Mouse (Mus musculus): ENCODE measurements around the gene Gatb.
"Not testable (repeated sequence)": the region's sequence is repeated elsewhere in the genome, so short reads cannot be mapped to it uniquely, and the experiment has no call there.

Gene Gatb

DNA sequence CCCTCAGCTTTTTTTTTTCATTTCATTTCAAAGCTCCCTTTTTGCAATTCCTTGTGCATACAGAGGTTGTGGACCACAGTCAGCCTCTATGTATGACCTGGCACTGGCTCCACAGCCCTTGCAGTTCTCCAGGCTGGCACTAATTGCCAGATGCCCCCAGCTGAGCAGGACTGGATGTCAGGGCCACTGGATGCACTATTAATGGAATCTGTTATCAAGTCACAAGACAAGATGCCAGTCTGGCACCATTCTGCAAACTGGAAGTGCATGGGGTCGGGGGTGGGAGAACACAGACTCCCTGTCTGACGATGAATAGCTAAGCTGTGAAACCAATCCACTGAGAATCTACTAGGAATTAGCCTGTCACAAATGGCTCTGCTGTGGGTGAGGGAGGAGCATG lies 22.6 kb upstream of the Gatb start:
- Histone ChIP-seq H3K36me3 (ENCODE audit: insufficient read depth, low read length) (no peaks in the 10 kb centered on the region), H3K9me3 (ENCODE audit: low read length) (peaks cover 3% of the 10 kb centered on the region; the same call in 1 of the 2 replicates), H3K4me1 (replicated peaks; ENCODE audit: low read depth, low read length) (no peaks in the 10 kb centered on the region), H3K4me3 (replicated peaks; ENCODE audit: low read length) (no peak overlapping the region), H3K27me3 (ENCODE audit: insufficient read depth, low read length) (no peaks in the 10 kb centered on the region)
- TF ChIP-seq NANOG (IDR thresholded peaks at IDR 0.05; ENCODE audit: borderline replicate concordance, low read length): no peak
- no peak for TF ChIP-seq POU5F1 (IDR thresholded peaks at IDR 0.05; ENCODE audit: borderline replicate concordance, low read length)
- TF ChIP-seq CTCF (conservative IDR thresholded peaks at IDR 0.05; ENCODE audit: low read length): no peak

DNA sequence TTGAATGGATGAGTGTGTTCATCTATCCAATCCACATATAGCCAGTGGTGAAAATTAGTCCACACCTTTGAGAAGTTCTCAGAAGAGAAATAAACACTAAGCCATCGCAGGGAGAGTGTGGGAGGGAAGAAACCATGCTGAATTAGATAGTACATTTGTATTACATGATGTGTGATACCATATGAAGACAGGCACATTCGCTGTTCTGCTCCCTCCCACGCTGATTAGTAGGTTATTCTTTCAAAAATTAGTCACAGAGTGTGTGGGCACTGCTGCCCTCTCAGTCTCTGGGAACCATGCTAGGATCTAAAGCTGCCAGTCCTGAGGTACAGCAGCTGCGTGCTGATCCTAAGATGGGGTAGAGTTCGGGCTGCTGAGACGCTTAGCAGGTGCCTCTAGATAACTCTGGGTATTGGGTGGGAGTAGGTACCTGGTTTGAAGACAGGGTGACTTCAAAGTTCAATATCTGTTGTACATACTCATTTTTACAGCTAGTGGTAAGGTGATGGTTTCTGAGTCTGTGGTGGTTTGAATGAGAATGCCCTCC lies 20.1 kb upstream of the Gatb start:
- H3K36me3 ChIP-seq (ENCODE audit: insufficient read depth, low read length): no peaks in the 10 kb centered on the region
- no peak overlapping the region for H3K4me3 ChIP-seq (replicated peaks; ENCODE audit: low read length)
- TF ChIP-seq CTCF (conservative IDR thresholded peaks at IDR 0.05; ENCODE audit: low read length) (no peak), POU5F1 (IDR thresholded peaks at IDR 0.05; ENCODE audit: borderline replicate concordance, low read length) (no peak), NANOG (IDR thresholded peaks at IDR 0.05; ENCODE audit: borderline replicate concordance, low read length) (no peak)
- no peaks in the 10 kb centered on the region for H3K4me1 ChIP-seq (replicated peaks; ENCODE audit: low read depth, low read length)
- no peaks in the 10 kb centered on the region for H3K27me3 ChIP-seq (ENCODE audit: insufficient read depth, low read length)
- peaks cover 3% of the 10 kb centered on the region; the same call in 1 of the 2 replicates for H3K9me3 ChIP-seq (ENCODE audit: low read length)

DNA sequence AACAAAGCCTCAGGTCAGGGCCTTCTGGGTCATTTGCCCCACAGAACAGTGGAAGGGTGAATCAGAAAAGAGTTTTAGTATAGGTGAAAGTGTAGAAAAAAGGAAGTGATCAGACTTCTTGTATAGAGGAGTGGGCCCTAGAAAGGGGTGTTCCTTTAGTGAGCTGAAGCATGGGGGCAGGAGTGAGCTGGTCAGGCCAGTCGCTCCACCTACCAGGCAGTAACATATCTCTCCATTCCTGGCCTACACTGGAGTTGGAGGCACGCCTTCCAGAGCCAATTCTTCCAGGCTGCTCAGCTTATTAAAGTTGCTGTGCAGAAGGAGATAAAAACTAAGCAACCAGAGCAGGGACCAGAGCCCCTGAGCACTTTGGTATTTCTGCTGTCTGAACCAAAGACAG lies 9.3 kb upstream of the Gatb start:
- H3K4me3 ChIP-seq (replicated peaks; ENCODE audit: low read length): no peak overlapping the region
- no peaks in the 10 kb centered on the region for H3K4me1 ChIP-seq (replicated peaks; ENCODE audit: low read depth, low read length)
- no peaks in the 10 kb centered on the region for H3K27me3 ChIP-seq (ENCODE audit: insufficient read depth, low read length)
- TF ChIP-seq POU5F1 (IDR thresholded peaks at IDR 0.05; ENCODE audit: borderline replicate concordance, low read length) (no peak), NANOG (IDR thresholded peaks at IDR 0.05; ENCODE audit: borderline replicate concordance, low read length) (no peak), CTCF (conservative IDR thresholded peaks at IDR 0.05; ENCODE audit: low read length) (no peak)
- no peaks in the 10 kb centered on the region for H3K9me3 ChIP-seq (ENCODE audit: low read length)
- no peaks in the 10 kb centered on the region for H3K36me3 ChIP-seq (ENCODE audit: insufficient read depth, low read length)

DNA sequence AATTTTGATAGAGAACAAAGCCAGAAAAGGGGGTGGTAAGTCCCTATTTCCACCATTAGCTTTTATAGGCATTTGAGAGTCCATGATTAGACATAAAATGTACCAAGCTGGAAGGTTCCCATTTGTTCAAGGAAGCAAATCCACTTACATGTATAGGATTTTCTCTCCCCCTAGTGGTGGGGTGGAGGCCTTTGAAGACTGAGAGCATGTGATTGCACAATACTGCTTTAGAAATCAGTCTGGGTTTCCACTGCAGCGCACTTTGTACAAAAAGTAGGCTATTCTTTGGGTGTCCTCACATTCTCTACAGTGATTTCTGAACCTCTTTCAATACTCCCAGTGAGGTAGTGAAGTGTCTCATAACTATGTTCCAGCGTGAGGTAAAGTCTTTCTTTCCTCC lies 2.6 kb upstream of the Gatb start:
- TF ChIP-seq POU5F1 (IDR thresholded peaks at IDR 0.05; ENCODE audit: borderline replicate concordance, low read length): no peak
- TF ChIP-seq CTCF (conservative IDR thresholded peaks at IDR 0.05; ENCODE audit: low read length): peak; percentile 58
- no peak for TF ChIP-seq NANOG (IDR thresholded peaks at IDR 0.05; ENCODE audit: borderline replicate concordance, low read length)
- H3K4me3 ChIP-seq (replicated peaks; ENCODE audit: low read length): no peak overlapping the region
- no peaks in the 10 kb centered on the region for H3K9me3 ChIP-seq (ENCODE audit: low read length)
- H3K27me3 ChIP-seq (ENCODE audit: insufficient read depth, low read length): no peaks in the 10 kb centered on the region
- H3K4me1 ChIP-seq (replicated peaks; ENCODE audit: low read depth, low read length): peaks cover 9% of the 10 kb centered on the region
- no peaks in the 10 kb centered on the region; the same call in 1 of the 2 replicates for H3K36me3 ChIP-seq (ENCODE audit: insufficient read depth, low read length)

DNA sequence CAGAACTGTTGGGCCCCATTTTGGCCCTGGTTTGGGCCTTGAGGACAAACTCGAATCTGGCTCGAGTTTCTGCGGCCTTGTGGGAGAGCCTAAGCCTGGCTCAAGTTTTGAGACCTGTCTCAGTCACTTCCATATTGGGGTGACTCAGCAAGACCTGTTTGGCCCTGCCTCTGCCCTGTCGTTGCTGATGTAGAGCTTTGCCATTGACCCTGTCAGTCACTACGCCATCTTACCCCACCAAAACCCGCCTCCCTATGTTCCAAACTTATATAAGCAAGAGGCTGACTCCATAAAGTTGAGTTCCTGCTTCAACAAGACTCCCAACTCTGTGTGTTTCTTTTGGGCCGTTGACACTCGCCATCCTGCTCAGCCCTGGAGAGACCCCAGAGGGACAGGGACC lies 1.4 kb upstream of the Gatb start:
- H3K36me3 ChIP-seq (ENCODE audit: insufficient read depth, low read length); H3K9me3 ChIP-seq (ENCODE audit: low read length); H3K4me3 ChIP-seq (replicated peaks; ENCODE audit: low read length); H3K4me1 ChIP-seq (replicated peaks; ENCODE audit: low read depth, low read length); H3K27me3 ChIP-seq (ENCODE audit: insufficient read depth, low read length): not testable (repeated sequence)

DNA sequence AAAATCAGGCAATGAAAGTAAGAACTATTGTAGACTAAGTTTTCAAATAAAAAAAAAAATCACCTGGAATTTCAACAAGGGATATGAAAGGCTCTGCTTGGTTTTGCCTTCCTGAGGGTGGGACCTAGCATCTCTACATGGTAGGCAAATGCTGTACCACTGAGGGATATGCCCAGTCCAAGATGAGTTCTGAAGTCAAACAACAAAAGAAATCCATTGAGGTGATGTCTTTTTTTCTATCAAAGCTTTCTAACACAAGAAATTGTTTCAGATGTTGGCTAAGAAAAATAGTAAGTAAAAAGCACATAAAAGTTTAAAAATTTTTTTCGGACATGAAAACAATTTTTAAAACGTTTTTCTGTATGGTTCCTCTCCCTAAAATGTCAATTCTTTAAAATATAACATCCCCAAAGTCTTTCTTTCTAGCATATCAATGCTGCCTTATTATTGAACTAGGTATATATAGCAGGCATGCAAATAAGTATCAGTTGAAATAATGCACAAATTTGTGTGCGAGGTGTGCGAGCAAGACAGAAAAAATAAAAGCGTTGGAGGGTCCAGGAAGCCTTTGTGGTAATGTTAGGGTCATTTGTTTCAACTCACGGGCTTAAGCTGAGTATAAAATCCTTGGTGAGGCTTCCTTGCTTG lies 579 bp upstream of the Gatb start:
- peaks cover 9% of the 10 kb centered on the region; the same call in 1 of the 2 replicates for H3K36me3 ChIP-seq (ENCODE audit: insufficient read depth, low read length)
- H3K4me3 ChIP-seq (replicated peaks; ENCODE audit: low read length): peak overlapping the region; percentile 93
- H3K27me3 ChIP-seq (ENCODE audit: insufficient read depth, low read length): no peaks in the 10 kb centered on the region
- peaks cover 9% of the 10 kb centered on the region for H3K4me1 ChIP-seq (replicated peaks; ENCODE audit: low read depth, low read length)
- TF ChIP-seq POU5F1 (IDR thresholded peaks at IDR 0.05; ENCODE audit: borderline replicate concordance, low read length): no peak
- no peak for TF ChIP-seq NANOG (IDR thresholded peaks at IDR 0.05; ENCODE audit: borderline replicate concordance, low read length)
- TF ChIP-seq CTCF (conservative IDR thresholded peaks at IDR 0.05; ENCODE audit: low read length): no peak
- H3K9me3 ChIP-seq (ENCODE audit: low read length): no peaks in the 10 kb centered on the region

DNA sequence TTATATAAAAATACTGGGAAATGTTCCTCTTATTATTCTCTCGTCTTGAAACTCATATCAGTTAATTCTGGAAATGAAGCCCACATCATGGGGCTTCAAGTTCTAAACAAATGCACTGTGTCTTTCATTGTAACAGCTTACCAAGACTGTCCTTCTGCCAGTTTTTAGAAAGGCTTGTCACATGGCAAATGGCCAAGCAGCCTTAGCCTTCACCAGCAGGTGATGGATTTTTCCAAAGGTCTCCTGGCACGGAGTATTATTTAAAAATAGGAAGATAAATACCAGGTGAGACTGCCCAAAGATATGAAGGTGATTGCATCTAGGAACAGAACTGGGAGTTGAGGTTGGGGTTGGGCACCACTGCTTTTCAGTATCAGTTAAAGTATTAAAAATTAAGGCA lies 8.8 kb downstream of the Gatb start:
- Histone ChIP-seq H3K4me1 (replicated peaks; ENCODE audit: low read depth, low read length) (no peaks in the 10 kb centered on the region), H3K4me3 (replicated peaks; ENCODE audit: low read length) (no peak overlapping the region), H3K36me3 (ENCODE audit: insufficient read depth, low read length) (peaks cover 27% of the 10 kb centered on the region), H3K9me3 (ENCODE audit: low read length) (no peaks in the 10 kb centered on the region), H3K27me3 (ENCODE audit: insufficient read depth, low read length) (no peaks in the 10 kb centered on the region)
- TF ChIP-seq CTCF (conservative IDR thresholded peaks at IDR 0.05; ENCODE audit: low read length) (no peak), NANOG (IDR thresholded peaks at IDR 0.05; ENCODE audit: borderline replicate concordance, low read length) (no peak), POU5F1 (IDR thresholded peaks at IDR 0.05; ENCODE audit: borderline replicate concordance, low read length) (no peak)

DNA sequence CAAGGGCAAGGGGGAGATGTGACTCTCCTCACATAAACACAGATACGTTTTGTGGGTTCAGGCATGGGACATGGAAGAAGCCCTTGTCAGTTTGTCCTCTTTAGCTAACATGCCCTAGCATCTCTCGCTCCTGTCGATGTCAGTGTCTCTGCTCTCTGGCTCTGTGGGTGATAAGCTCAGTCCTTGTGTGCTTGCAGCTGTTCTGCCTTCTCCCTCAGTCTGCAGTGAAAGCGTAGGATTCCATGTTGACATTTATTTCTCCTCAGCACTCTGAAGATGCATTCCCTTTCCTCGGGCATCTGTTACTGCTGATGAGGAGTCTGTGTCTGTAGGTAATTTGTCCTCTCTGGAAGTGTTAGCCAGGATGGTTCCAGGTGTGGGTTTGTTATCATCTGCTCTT lies 9.3 kb downstream of the Gatb start:
- Histone ChIP-seq H3K36me3 (ENCODE audit: insufficient read depth, low read length) (peaks cover 22% of the 10 kb centered on the region), H3K4me3 (replicated peaks; ENCODE audit: low read length) (no peak overlapping the region), H3K9me3 (ENCODE audit: low read length) (no peaks in the 10 kb centered on the region), H3K27me3 (ENCODE audit: insufficient read depth, low read length) (no peaks in the 10 kb centered on the region), H3K4me1 (replicated peaks; ENCODE audit: low read depth, low read length) (no peaks in the 10 kb centered on the region)
- TF ChIP-seq CTCF (conservative IDR thresholded peaks at IDR 0.05; ENCODE audit: low read length) (no peak), POU5F1 (IDR thresholded peaks at IDR 0.05; ENCODE audit: borderline replicate concordance, low read length) (no peak), NANOG (IDR thresholded peaks at IDR 0.05; ENCODE audit: borderline replicate concordance, low read length) (no peak)

DNA sequence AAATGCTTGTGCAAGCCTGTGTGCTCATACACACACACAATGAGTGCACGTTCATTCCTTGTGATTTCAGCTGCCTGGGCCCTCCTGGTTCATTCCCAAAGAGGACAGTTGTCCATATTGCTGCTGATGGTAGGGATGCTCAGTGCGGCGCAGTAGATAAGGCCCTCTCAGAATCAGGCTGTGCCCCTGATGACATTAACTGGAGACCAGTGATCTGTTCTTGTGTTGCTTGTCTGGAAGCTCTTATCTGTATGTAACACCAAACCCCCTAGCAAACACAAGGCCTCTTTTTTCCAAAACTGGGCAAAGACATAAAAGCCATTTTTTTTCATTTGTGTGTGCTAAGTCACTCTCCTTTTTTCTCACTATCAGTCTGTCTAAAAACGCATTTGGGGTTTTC lies 11.0 kb downstream of the Gatb start:
- H3K4me3 ChIP-seq (replicated peaks; ENCODE audit: low read length): no peak overlapping the region
- TF ChIP-seq CTCF (conservative IDR thresholded peaks at IDR 0.05; ENCODE audit: low read length) (no peak), POU5F1 (IDR thresholded peaks at IDR 0.05; ENCODE audit: borderline replicate concordance, low read length) (no peak), NANOG (IDR thresholded peaks at IDR 0.05; ENCODE audit: borderline replicate concordance, low read length) (no peak)
- H3K36me3 ChIP-seq (ENCODE audit: insufficient read depth, low read length): peaks cover 20% of the 10 kb centered on the region
- no peaks in the 10 kb centered on the region for H3K27me3 ChIP-seq (ENCODE audit: insufficient read depth, low read length)
- no peaks in the 10 kb centered on the region for H3K9me3 ChIP-seq (ENCODE audit: low read length)
- H3K4me1 ChIP-seq (replicated peaks; ENCODE audit: low read depth, low read length): no peaks in the 10 kb centered on the region
